Mouse (Mus musculus) kidney, adult 2 months (tissue): ENCODE results near the gene Olfr938. TPM values are rescaled to one million over a fixed set of nuclear protein-coding genes. Genes with fewer than 3 reads are reported as not detected.

Source experiments
- DNase-seq: peaks from one replicate; pipeline ENCODE4 v3.0.0; 2021
- H3K27ac ChIP-seq: fragments of 200-500 bp; 2 replicates; pipeline ENCODE4 v1.5.1; 2012; ENCODE audit warnings: low read depth, low read length, control low read depth, inconsistent platforms; ENCODE audit not compliant: insufficient read depth
- H3K27me3 ChIP-seq: fragments of 200-500 bp; replicated peaks from 2 replicates; pipeline ENCODE4 v1.6.1; 2012; ENCODE audit warnings: mild to moderate bottlenecking, moderate library complexity, low read length, inconsistent platforms; ENCODE audit not compliant: control insufficient read depth, insufficient read depth
- H3K36me3 ChIP-seq: fragments of 200-500 bp; 2 replicates; pipeline ENCODE4 v1.6.1; 2012; ENCODE audit warnings: mild to moderate bottlenecking, moderate library complexity, low read length, inconsistent platforms; ENCODE audit not compliant: control insufficient read depth, insufficient read depth
- H3K4me1 ChIP-seq: fragments of 200-500 bp; 2 replicates; pipeline ENCODE4 v1.6.1; 2011; ENCODE audit warnings: low read length; ENCODE audit not compliant: control insufficient read depth, insufficient read depth
- H3K4me3 ChIP-seq: fragments of 200-500 bp; 2 replicates; pipeline ENCODE4 v1.5.1; 2011; ENCODE audit warnings: mild to moderate bottlenecking, low read depth, low read length, control low read depth; ENCODE audit not compliant: insufficient read depth
- CTCF ChIP-seq: fragments of 200-500 bp; conservative IDR thresholded peaks from 2 replicates; pipeline ENCODE4 v1.5.1; 2011; ENCODE audit warnings: low read depth, mild to moderate bottlenecking, control low read depth, low read length, moderate library complexity, mixed read lengths; ENCODE audit not compliant: insufficient read depth, insufficient read length
- POLR2A ChIP-seq: fragments of 200-500 bp; IDR thresholded peaks from one replicate; pipeline ENCODE4 v1.6.1; 2011; ENCODE audit warnings: low read depth, low read length, control low read depth
- WGBS: fragments of 180-500 bp; shearing (Covaris S2); methylation state at CpG from one replicate; pipeline ENCODE4 v1.1.7; 2018; 5-methylcytosine and 5-hydroxymethylcytosine counted together
- polyA plus RNA-seq: library from polyadenylated mRNA; depleted of rRNA; stranded (reverse); fragments of >200 nt; gene quantifications from 2 replicates; pipeline ENCODE4 v1.2.3, GENCODE M21; 2012; rRNA removed

The Olfr938 gene
- not detected in 2 replicates for polyA plus RNA-seq

DNA sequence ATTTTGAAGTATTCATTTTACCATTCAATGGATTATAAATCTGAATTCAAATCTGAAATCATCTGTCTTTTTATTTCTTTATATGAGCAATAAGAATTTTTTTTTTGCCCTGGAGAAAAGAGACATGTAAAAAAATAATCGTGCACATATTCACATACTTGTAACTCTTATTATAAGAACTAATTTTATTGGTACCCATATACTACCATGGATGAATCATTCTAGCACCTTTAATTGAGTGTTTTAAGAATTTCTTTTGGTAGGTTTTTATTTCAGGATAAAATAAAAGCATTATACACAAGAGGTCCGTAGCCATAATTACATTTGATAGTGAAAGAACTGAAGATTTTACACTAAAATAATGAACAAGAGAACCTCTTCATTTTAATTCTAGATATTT, at the start of gene Olfr938:
Gene Olfr938, minus strand, starts transcription at position 101 of the 400 bp plus-strand sequence.
- WGBS: 80% methylated on average over 2 of the region's 2 CpGs
- H3K36me3 ChIP-seq: no peaks in the 10 kb centered on the region
- H3K4me3 ChIP-seq: no peak within 1 kb of the TSS
- H3K27ac ChIP-seq: no peak within 1 kb of the TSS
- no peaks in the 10 kb centered on the region for H3K27me3 ChIP-seq
- no peaks in the 10 kb centered on the region for H3K4me1 ChIP-seq
- TF ChIP-seq POLR2A (no peak), CTCF (no peak)
- DNase-seq: no peak

DNA sequence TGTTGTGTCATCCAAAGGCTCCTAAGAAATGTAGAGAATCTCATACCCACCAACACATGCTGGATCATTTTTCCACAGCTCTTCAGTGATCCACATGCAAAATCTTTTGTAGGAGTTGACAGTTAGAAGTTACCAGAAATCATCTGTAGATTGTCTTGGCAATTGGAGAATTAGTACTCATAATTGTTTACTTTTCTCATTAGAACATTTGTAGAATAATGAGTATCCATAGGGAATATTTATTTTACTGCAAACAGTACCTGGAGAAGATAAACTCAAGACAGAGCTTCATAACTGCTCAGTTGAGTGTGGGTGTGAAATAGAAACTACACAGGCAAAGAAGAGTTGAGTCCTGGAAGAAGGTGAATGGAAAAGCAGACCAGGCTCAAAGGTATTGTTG, 49.1 kb upstream of the Olfr938 start, which contains the start of gene Olfr27:
Gene Olfr27, plus strand, starts transcription at position 301 of the 400 bp plus-strand sequence.
- Histone ChIP-seq H3K4me3 (no peak within 1 kb of the TSS), H3K27me3 (no peaks in the 10 kb centered on the region), H3K36me3 (no peaks in the 10 kb centered on the region), H3K27ac (no peak within 1 kb of the TSS), H3K4me1 (no peaks in the 10 kb centered on the region)
- TF ChIP-seq POLR2A: no peak
- no peak for TF ChIP-seq CTCF
- DNase-seq: no peak

DNA sequence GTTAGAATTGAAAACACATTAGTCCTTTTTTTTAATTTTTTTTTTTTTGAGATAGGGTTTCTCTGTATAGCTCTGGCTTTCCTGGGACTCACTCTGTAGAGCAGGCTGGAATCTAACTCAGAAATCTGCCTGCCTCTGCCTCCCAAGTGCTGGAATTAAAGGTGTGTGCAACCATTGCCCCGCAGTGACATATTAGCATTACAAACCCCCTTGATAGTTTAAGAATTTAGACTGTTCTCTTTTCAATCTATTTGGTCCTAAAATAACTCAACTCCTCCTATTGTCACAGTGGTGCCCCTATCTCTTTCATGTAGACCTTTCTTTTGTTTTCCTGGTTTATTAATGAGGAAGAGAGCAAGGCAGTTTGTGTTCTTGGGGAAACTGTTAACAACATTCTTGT, 48.6 kb upstream of the Olfr938 start:
- 92% methylated on average over 1 of the region's 1 CpGs for WGBS
- no peak for DNase-seq
- Histone ChIP-seq H3K27ac (no peak overlapping the region), H3K4me3 (no peak overlapping the region), H3K4me1 (no peaks in the 10 kb centered on the region), H3K36me3 (no peaks in the 10 kb centered on the region), H3K27me3 (no peaks in the 10 kb centered on the region)
- no peak for TF ChIP-seq CTCF

DNA sequence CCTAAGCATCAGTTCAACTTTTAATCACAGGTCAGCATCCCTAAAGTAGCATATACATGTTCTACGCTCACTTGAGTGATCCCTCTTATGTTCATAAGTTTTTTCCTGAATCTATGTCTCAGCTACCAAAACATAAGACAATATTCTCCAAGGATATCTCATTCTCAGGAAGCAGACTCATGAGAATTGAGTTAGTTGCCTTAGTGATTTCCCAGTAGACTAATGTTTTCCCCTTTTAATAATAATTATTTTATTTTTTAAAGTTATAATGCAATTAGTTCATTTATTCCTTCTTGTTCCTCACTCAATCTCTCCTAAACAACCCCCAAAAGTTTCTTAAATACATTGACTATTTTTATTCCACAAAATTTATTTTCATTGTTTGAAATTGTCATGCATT, 13.8 kb downstream of the Olfr938 start, which contains the start of gene Olfr937:
Gene Olfr937, minus strand, starts transcription at position 101 of the 400 bp plus-strand sequence.
- Histone ChIP-seq H3K27ac (no peak within 1 kb of the TSS), H3K4me1 (no peaks in the 10 kb centered on the region), H3K36me3 (no peaks in the 10 kb centered on the region), H3K4me3 (no peak within 1 kb of the TSS), H3K27me3 (no peaks in the 10 kb centered on the region)
- TF ChIP-seq POLR2A (no peak), CTCF (no peak)
- 67% methylated on average over 1 of the region's 1 CpGs for WGBS
- DNase-seq: no peak

Other genes starting within 250 kb of the Olfr938 start
- gene Olfr924, start 234.4 kb downstream of the Olfr938 start, polyA plus RNA-seq: not detected in 2 replicates
- gene Olfr26, start 223.8 kb downstream of the Olfr938 start, polyA plus RNA-seq: not detected in 2 replicates
- gene Olfr926, start 201.8 kb downstream of the Olfr938 start, polyA plus RNA-seq: not detected in 2 replicates
- gene Olfr930, start 149.1 kb downstream of the Olfr938 start, polyA plus RNA-seq: not detected in 2 replicates
- not detected in 2 replicates for gene Olfr933, start 106.6 kb downstream of the Olfr938 start, polyA plus RNA-seq
- gene Olfr934, start 90.6 kb downstream of the Olfr938 start, polyA plus RNA-seq: not detected in 2 replicates
- not detected in 2 replicates for gene Olfr935, start 79.2 kb downstream of the Olfr938 start, polyA plus RNA-seq
- not detected in 2 replicates for gene Olfr146, start 55.5 kb downstream of the Olfr938 start, polyA plus RNA-seq
- not detected in 2 replicates for gene Olfr937, start 13.9 kb downstream of the Olfr938 start, polyA plus RNA-seq
- not detected in 2 replicates for gene Olfr27, start 49.2 kb upstream of the Olfr938 start, polyA plus RNA-seq
- gene Olfr943, start 87.4 kb upstream of the Olfr938 start, polyA plus RNA-seq: not detected in 2 replicates
- not detected in 2 replicates for gene Olfr944, start 123.0 kb upstream of the Olfr938 start, polyA plus RNA-seq
- not detected in 2 replicates for gene Olfr1537, start 171.1 kb upstream of the Olfr938 start, polyA plus RNA-seq
- gene Olfr945, start 197.9 kb upstream of the Olfr938 start, polyA plus RNA-seq: not detected in 2 replicates
- gene Olfr948, start 247.2 kb upstream of the Olfr938 start, polyA plus RNA-seq: not detected in 2 replicates